Mouse (Mus musculus) olfactory bulb, adult 2 months (tissue): ENCODE results near the gene Hist1h2bh.
"Not testable (repeated sequence)": the region's sequence is repeated elsewhere in the genome, so short reads cannot be mapped to it uniquely, and the experiment has no call there.

Source experiments
- CTCF ChIP-seq: fragments of 200-500 bp; IDR thresholded peaks from 2 replicates; pipeline ENCODE4 v1.5.1; 2012; ENCODE audit warnings: low read depth, mild to moderate bottlenecking, low read length, moderate library complexity; ENCODE audit not compliant: insufficient read depth
- POLR2A ChIP-seq: fragments of 200-500 bp; IDR thresholded peaks from 2 replicates; pipeline ENCODE4 v1.6.1; 2012; ENCODE audit warnings: mild to moderate bottlenecking, low read depth, low read length, moderate library complexity; ENCODE audit not compliant: insufficient read depth

DNA sequence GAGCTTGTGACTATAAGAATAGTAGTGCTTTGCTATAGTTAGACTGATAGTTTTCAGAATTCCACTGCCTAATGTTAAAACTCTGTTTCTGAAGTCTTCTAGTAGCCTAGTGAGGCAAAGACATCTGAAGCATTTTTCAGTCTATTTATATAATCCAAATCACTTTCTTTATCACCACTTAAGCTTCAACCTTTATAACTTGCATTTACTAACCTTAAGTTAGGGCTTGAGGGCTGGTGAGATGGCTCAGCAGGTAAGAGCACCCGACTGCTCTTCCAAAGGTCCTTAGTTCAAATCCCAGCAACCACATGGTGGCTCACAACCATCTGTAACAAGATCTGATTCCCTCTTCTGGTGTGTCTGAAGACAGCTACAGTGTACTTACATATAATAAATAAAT lies 3.4 kb downstream of the Hist1h2bh start:
- not testable (repeated sequence) for TF ChIP-seq CTCF, POLR2A
